Comparison of ENCODE assay signal across 21 mouse cellular contexts in the genomic region with DNA sequence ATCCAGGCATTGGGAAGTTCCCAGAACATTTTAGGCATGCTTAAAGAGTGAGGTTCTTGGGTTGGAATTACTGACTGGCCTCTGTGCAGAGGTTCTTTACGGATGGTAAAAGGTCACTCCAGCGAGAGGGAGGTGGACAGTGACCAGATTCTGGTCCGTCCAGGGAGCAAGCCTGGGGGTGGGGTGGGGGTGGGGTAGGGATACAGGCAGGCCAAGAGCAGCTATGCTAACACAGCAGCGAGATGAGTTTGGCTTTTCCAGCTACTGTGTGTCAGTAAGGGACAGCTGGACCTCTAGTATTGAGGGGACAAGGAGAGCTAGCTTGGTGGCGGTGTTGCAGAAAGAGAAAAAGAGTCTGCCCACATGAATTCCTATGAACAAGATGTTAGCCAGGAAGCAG.
A peak's percentile ranks its signal among the peaks of the same experiment; 100 is the strongest.
DNase-seq lines count a peak whose midpoint lies in the region; ATAC-seq and TF ChIP-seq lines count a peak whose summit lies in the region.
"Had no signal": no experiment of that assay in that cellular context is flagged by ENCODE, and none has a peak within 500 bp of the region (broad histone marks: within the 10 kb centered on the region; RNA-seq: fewer than 3 reads in every experiment).

No protein-coding gene starts in this region.

- no peak overlapping the region for H3K4me2 ChIP-seq in heart, embryonic 12.5 days
- H3K4me2 ChIP-seq: forebrain, embryonic 12.5 days; limb, embryonic 13.5 days; midbrain, embryonic 12.5 days; neural tube, embryonic 12.5 days had no signal

- TF ChIP-seq CTCF in cerebellum, adult 2 months (IDR thresholded peaks at IDR 0.05; ENCODE audit: borderline replicate concordance, insufficient read depth, low read depth, low read length): no peak
- no peak for TF ChIP-seq CTCF in layer of hippocampus, adult 2 months (conservative IDR thresholded peaks at IDR 0.05)

- H3K27me3 ChIP-seq in cerebellum, adult 2 months (ENCODE audit: control insufficient read depth, insufficient read depth, low read length): no peaks in the 10 kb centered on the region
- no peaks in the 10 kb centered on the region for H3K27me3 ChIP-seq in heart, embryonic 12.5 days (replicated peaks)
- H3K27me3 ChIP-seq: forebrain, embryonic 12.5 days; limb, embryonic 13.5 days; midbrain, embryonic 12.5 days; neural tube, embryonic 12.5 days had no signal

- no peak for TF ChIP-seq POLR2A in cerebellum, adult 2 months (IDR thresholded peaks at IDR 0.05; ENCODE audit: borderline replicate concordance, insufficient read depth, low read length)

- no peak for DNase-seq in cerebellum, adult 2 months
- no peak for DNase-seq in cerebellum, adult 9-10 months
- no peak for DNase-seq in heart, postnatal 36 days
- no peak for DNase-seq in layer of hippocampus, adult 2 months (ENCODE audit: low spot score in 2 of 2)
- no peak for DNase-seq in layer of hippocampus, postnatal 10 days (ENCODE audit: low spot score in 2 of 2)
- peak; percentile 39 for DNase-seq in skeletal muscle tissue, adult 2 months (ENCODE audit: low read depth, low spot score)
- no peak for DNase-seq in right cerebral cortex, adult 2 months (ENCODE audit: low spot score in 2 of 2)
- DNase-seq: adrenal gland, postnatal 14 days; cerebellum, adult 11 months; cerebellum, postnatal 25 days; embryo, embryonic 11 days; kidney, postnatal 4 days; lung, postnatal 10 days; thymus, postnatal 36 days had no signal

- H3K9ac ChIP-seq in heart, embryonic 12.5 days: no peak overlapping the region
- H3K9ac ChIP-seq: forebrain, embryonic 12.5 days; limb, embryonic 13.5 days; midbrain, embryonic 12.5 days; neural tube, embryonic 12.5 days had no signal

- H3K36me3 ChIP-seq in heart, embryonic 12.5 days: peaks cover 37% of the 10 kb centered on the region
- H3K36me3 ChIP-seq: midbrain, embryonic 12.5 days; neural tube, embryonic 12.5 days had no signal

- H3K4me1 ChIP-seq in cerebellum, adult 2 months (ENCODE audit: control insufficient read depth, insufficient read depth, low read length): peaks cover 3% of the 10 kb centered on the region; the same call in 1 of the 2 replicates
- H3K4me1 ChIP-seq in heart, embryonic 12.5 days (replicated peaks): peaks cover 28% of the 10 kb centered on the region

- no peak overlapping the region for H3K4me3 ChIP-seq in cerebellum, adult 2 months (replicated peaks; ENCODE audit: insufficient read depth, low read depth, low read length)
- no peak overlapping the region for H3K4me3 ChIP-seq in heart, embryonic 12.5 days
- no peak overlapping the region for H3K4me3 ChIP-seq in layer of hippocampus, adult 2 months
- H3K4me3 ChIP-seq: forebrain, embryonic 12.5 days; hindbrain, embryonic 10.5 days; limb, embryonic 13.5 days; midbrain, embryonic 12.5 days; neural tube, embryonic 12.5 days had no signal

- H3K27ac ChIP-seq in cerebellum, adult 2 months (ENCODE audit: insufficient read depth, low read length): peak overlapping the region; percentile 52; the same call in 1 of the 2 replicates
- H3K27ac ChIP-seq in heart, embryonic 12.5 days (ENCODE audit: poor library complexity, severe bottlenecking): peak overlapping the region; percentile 62; the same call in 1 of the 2 replicates
- H3K27ac ChIP-seq in layer of hippocampus, adult 2 months: peak overlapping the region; percentile 55
- H3K27ac ChIP-seq: forebrain, embryonic 12.5 days; hindbrain, embryonic 10.5 days; limb, embryonic 13.5 days; midbrain, embryonic 12.5 days; neural tube, embryonic 12.5 days had no signal

- intact Hi-C loops in heart, postnatal 36 days (cut with DNase I): no loop called here

- whole genome bisulfite sequencing in cerebellum, adult 2 months: 66% methylated on average over 5 of the region's 5 CpGs
- 51% methylated on average over 5 of the region's 5 CpGs for WGBS in heart, embryonic 12.5 days

- no peaks in the 10 kb centered on the region for H3K9me3 ChIP-seq in heart, embryonic 12.5 days (replicated peaks)
- H3K9me3 ChIP-seq: forebrain, embryonic 12.5 days; hindbrain, embryonic 10.5 days; limb, embryonic 13.5 days; midbrain, embryonic 12.5 days; neural tube, embryonic 12.5 days had no signal

- ATAC-seq in heart, embryonic 12.5 days (ENCODE audit: insufficient number of reproducible peaks, low FRiP score): 0 out of 2 replicates have a peak, but pooled peaks have one; percentile 33
- ATAC-seq: activated CD4-positive, CD25-positive, alpha-beta regulatory T cell, adult 4 months had no signal
